Mouse (Mus musculus) hematopoietic multipotent progenitor cell, adult 10-12 weeks (in vitro differentiated cells): Measurements from ENCODE around the gene Psmc3ip. TPM values are rescaled to one million over a fixed set of nuclear protein-coding genes. Genes with fewer than 3 reads are reported as not detected.

Experiments
- polyA plus RNA-seq: library from polyadenylated mRNA; stranded (reverse); fragments of >175 nt; gene quantifications from 2 replicates; pipeline ENCODE4 v1.2.3, GENCODE M21; 2012; ENCODE audit warnings: low replicate concordance

The Psmc3ip gene
- 4.1 and 8.0 TPM in 2 replicates for polyA plus RNA-seq

DNA sequence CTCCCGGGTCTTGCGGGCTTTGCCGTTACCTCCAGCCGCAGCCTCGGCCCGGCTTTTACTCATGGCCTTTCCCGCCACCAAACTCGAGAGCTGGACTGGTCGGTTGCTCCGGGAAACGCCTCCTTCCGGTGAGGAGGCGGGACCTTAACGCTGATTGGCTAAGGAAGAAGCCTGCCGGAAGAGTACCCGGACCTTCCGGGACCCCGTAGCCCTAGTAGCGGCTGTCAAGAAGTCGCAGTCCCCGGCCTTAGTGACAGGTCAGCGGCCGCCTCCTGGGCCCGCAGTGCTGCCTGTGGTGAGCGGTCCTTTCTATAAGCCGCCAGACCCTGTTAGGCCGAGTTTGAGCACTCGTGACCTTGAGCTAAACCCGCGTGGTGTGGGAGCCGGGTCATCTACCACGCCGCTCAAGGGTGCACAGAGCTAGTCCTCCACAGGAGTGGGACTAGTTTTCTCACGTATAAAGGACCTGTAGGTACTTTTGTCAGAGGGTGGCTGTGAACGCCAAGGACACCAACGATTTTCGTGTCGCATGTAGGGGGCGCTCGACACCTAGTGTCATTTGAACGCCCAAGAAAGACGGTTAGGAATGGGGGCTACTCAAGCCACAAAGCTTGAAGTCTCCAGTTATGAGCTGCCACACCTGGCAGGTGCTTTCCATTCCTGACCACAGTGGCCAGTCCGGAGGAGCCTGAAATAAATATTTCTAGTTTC, at the start of gene Psmc3ip:
Gene Psmc3ip, minus strand, starts transcription at position 123 of the 711 bp plus-strand sequence.

DNA sequence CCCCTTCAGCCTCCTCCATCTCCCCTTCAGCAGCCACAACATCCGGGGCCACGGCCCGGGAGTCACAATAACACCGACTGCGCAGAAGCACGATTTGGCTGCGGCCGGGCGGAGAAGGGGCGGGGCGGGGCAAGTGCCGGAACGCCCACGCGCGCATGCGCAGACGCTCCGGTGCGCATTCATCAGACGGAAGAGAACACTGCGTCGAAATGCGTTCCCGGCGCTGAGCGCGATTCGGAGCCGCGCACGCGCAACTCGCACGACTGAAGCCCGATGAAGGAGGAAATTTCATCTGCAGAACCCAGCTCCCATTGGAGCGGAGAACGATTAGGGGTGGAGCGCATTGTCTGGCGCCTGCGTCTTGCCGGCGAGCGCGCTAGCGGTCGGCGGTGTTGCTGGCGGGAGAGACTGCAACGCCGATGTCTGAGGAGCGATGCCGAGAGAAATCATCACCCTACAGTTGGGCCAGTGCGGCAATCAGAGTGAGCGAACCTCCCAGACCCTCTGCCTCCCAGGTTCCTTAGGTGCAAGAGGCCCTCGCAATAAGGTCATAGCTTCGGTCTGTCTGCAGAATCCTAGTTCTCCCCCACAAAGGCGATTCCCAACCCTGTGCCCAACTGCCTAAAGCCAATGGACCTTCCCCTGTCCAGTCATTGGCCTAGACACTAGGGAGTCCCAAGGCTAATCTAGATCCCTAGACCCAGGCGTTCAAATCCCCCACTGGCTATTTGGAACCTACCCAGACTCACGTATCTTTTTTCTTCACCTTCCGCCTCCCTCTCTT, 24.7 kb upstream of the Psmc3ip start, which contains the start of the genes Retreg3 and Tubg1:
Gene Retreg3, minus strand, starts transcription at position 133 of the 784 bp plus-strand sequence.
Gene Tubg1, plus strand, starts transcription at position 178 of the 784 bp plus-strand sequence.

DNA sequence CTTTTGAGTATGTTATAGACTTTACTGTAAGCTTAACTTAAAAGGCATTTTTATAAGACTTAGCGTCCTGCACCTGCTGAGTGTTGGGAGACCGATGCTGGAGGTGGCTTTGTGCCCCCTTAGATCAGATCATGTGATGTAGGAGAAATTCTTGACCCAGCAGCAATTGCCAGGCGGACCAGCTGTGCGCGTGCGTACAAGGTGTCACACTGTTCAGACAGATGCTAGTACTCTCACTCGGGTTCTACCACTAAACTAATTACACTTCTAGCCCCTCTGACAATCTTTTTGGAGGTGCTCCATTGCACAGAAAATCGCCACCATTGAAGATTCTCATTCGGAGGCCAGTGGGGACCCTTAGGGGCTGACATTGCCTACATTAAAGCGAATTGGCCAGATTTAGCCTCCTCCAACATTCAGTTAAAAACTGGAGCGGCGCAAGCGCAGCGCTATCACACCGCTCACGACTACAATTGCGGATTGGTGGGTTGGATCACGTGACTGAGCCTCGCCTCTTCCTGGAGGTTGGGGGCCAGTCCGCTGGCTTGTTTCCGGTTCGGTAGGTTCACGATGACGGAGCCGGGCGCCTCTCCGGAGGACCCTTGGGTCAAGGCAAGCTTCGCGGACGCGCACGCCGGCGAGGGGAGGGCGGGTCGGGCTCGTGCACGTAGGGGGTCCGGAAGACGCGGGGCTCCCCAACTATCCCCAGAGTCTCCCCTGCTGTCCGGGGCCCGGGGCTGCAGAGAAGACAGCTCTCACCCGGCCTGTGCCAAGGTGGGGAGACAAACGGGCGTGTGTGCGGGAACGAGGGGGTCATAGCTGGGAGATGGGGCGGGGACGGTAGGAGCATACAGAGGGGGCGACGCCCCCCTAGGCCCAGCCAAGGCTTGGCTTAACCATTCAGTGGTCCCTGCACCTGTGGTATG, 8.2 kb downstream of the Psmc3ip start, which contains the start of gene Mlx:
Gene Mlx, plus strand, starts transcription at position 522 of the 926 bp plus-strand sequence.

DNA sequence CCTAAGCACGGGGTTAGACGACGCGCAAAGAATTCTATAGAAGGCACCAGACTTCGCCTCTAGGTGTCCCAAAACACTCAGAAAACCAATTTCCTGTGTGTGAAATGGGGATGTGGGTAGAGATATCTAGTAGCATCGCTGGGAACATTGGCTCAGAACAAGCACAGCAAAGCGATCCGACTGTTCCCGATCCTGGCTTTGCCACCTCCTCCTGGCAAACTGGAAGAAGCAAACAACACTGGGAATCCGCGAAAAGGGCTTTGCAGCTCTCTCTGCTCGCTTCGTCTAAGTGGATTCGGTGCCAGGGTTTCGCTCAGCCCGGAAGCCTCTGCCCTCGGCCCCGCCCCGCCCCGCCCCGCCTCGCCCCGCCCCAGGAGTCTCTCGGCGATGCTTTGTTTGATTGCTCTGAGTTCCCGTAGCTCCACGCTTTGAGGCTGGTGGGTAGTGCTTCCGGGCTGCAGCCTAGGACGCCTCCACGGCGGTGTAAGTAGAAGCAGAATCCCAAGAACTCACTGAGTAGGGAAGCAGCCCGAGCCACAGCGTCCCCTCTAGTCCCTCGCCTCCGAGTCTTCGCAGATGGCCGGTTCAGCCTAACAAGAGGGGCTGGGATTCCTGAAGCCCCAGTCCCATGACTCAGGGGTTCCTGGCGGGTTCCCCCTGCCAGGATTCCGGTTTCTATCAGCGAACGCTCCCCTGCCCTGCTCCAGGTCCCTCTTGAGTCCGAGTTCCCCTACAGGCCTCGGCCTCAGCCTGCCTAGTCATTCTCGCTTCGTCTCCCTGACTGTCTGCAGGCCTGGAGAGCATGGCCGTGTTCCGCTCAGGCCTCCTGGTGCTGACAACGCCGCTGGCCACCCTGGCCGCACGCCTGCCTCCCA, 12.8 kb downstream of the Psmc3ip start, which contains the start of gene Coasy:
Gene Coasy, plus strand, starts transcription at position 358 of the 875 bp plus-strand sequence.

DNA sequence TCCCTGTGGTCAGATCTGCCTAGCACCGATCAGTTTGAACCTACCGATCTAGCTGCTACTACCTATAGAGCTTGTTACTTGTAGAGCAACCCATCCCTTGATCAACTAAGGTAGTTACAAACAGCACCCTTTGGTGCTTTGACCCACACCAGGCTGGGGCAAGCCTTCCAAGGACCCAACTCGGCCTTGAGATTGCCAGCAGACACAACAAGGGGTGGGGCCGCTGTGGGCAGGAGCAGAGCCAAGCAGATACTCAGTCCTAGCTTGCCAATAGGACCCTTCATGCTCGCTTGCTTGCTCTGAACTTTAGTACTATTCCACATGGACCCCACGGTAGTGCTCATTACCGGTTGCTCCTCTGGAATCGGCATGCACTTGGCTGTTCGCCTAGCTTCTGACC, 17.1 kb downstream of the Psmc3ip start, which contains the start of gene Hsd17b1:
Gene Hsd17b1, plus strand, starts transcription at position 291 of the 400 bp plus-strand sequence.

DNA sequence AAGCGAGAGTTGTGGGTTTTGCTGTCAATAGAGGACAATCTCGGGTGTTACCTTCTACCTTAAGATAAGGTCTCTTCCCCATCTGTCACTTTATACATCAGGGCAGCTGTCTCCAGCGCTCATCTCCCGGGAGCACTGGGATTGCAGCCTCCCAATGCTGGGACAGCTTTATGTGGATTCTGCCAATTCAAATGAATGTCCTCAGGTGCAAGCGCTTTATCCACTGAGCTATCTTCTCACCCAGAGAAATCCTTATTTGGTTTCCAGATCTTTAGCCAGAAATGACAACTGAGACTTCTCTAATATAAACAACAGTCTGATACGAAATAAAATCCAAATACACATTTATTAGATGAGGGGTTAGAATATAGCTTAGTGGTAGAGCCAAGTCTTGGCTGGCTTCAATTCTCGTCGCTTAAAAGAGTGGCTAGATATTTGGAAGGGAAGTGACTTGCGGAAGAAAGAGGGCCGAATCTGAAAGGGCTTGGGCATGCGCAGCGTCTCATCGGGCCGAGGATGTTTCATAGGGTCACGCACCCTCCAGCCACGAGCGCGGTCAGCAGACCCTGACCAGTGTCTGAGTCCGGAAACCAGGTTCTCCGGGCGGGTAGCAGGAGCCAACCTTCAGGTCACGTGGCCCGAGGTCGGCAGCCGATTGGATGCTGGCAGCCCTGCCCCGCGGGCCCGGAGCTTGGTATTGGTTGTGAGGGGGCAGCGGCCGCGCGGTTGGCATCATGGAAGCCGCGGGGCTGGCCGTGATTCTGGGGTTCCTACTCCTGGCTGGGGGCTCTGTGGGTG, 25.6 kb downstream of the Psmc3ip start, which contains the start of gene Naglu:
Gene Naglu, plus strand, starts transcription at position 622 of the 798 bp plus-strand sequence.

Other genes with a start within 250 kb of the Psmc3ip start
- 50.6 and 56.2 TPM in 2 replicates for gene Stat5b, start 244.7 kb downstream of the Psmc3ip start, polyA plus RNA-seq
- gene Stat5a, start 236.1 kb downstream of the Psmc3ip start, polyA plus RNA-seq, result 23.5 and 32.6 TPM in 2 replicates
- 79.6 and 120 TPM in 2 replicates for gene Stat3, start 155.9 kb downstream of the Psmc3ip start, polyA plus RNA-seq
- 0.99 and 2.9 TPM in 2 replicates for gene Cavin1, start 124.5 kb downstream of the Psmc3ip start, polyA plus RNA-seq
- gene Atp6v0a1, start 86.0 kb downstream of the Psmc3ip start, polyA plus RNA-seq, result 44.2 and 52.4 TPM in 2 replicates
- 14.9 and 32.1 TPM in 2 replicates for gene Naglu, start 25.4 kb downstream of the Psmc3ip start, polyA plus RNA-seq
- 2.1 and 2.3 TPM in 2 replicates for gene Hsd17b1, start 17.0 kb downstream of the Psmc3ip start, polyA plus RNA-seq
- 20.7 and 25.1 TPM in 2 replicates for gene Coasy, start 12.9 kb downstream of the Psmc3ip start, polyA plus RNA-seq
- gene Mlx, start 8.2 kb downstream of the Psmc3ip start, polyA plus RNA-seq, result 17.8 and 27.4 TPM in 2 replicates
- 20.0 and 29.0 TPM in 2 replicates for gene Retreg3, start 24.5 kb upstream of the Psmc3ip start, polyA plus RNA-seq
- gene Tubg1, start 24.5 kb upstream of the Psmc3ip start, polyA plus RNA-seq, result 38.0 and 72.6 TPM in 2 replicates
- gene Tubg2, start 60.5 kb upstream of the Psmc3ip start, polyA plus RNA-seq, result 9.0 and 11.8 TPM in 2 replicates
- 0.79 and 2.3 TPM in 2 replicates for gene Cntnap1, start 75.1 kb upstream of the Psmc3ip start, polyA plus RNA-seq
- gene Plekhh3, start 75.9 kb upstream of the Psmc3ip start, polyA plus RNA-seq, result 4.4 and 26.2 TPM in 2 replicates
- 3.1 and 8.7 TPM in 2 replicates for gene Ccr10, start 80.0 kb upstream of the Psmc3ip start, polyA plus RNA-seq
- gene Ezh1, start 131.0 kb upstream of the Psmc3ip start, polyA plus RNA-seq, result 7.0 and 17.6 TPM in 2 replicates
- 0.96 and 3.7 TPM in 2 replicates for gene Ramp2, start 150.6 kb upstream of the Psmc3ip start, polyA plus RNA-seq
- 96.8 and 109 TPM in 2 replicates for gene Vps25, start 158.3 kb upstream of the Psmc3ip start, polyA plus RNA-seq
- 0.94 and 2.2 TPM in 2 replicates for gene Wnk4, start 165.1 kb upstream of the Psmc3ip start, polyA plus RNA-seq
- gene Cntd1, start 183.6 kb upstream of the Psmc3ip start, polyA plus RNA-seq, result 0.11 TPM in 1 of 2 replicates, not detected in the other
- gene Coa3, start 183.7 kb upstream of the Psmc3ip start, polyA plus RNA-seq, result 3.3 and 26.9 TPM in 2 replicates
- 108 and 173 TPM in 2 replicates for gene Becn1, start 206.8 kb upstream of the Psmc3ip start, polyA plus RNA-seq
- gene Psme3, start 220.8 kb upstream of the Psmc3ip start, polyA plus RNA-seq, result 39.0 and 47.2 TPM in 2 replicates
- gene Aoc2, start 229.6 kb upstream of the Psmc3ip start, polyA plus RNA-seq, result 7.3 and 9.0 TPM in 2 replicates
- gene Aoc3, start 235.2 kb upstream of the Psmc3ip start, polyA plus RNA-seq, result 0.10 and 0.11 TPM in 2 replicates